Mouse (Mus musculus) liver, postnatal 0 days (tissue): ENCODE results near the gene 4632433K11Rik. TPM values are rescaled to one million over a fixed set of nuclear protein-coding genes. Genes with fewer than 3 reads are reported as not detected.

ENCODE experiments used
- ATAC-seq: fragments of 200-750 bp; cut with Nextera tagmentation; 2 replicates; pipeline ENCODE4 v1.8.0; 2017; ENCODE audit warnings: mild to moderate bottlenecking, moderate library complexity
- DNase-seq: peaks from one replicate; pipeline ENCODE4 v3.0.0-alpha.2; 2016
- H3K27ac ChIP-seq: fragments of 300-500 bp; sonication (generic); 2 replicates; pipeline ENCODE4 v1.5.1; 2014; ENCODE audit warnings: antibody characterized with exemption, moderate library complexity, mild to moderate bottlenecking, low read depth
- H3K27me3 ChIP-seq: fragments of 300-500 bp; sonication (generic); 2 replicates; pipeline ENCODE4 v1.6.1; 2014; ENCODE audit warnings: low read length, control low read depth, mixed read lengths; ENCODE audit not compliant: insufficient read depth
- H3K36me3 ChIP-seq: fragments of 300-500 bp; sonication (generic); replicated peaks from 2 replicates; pipeline ENCODE4 v1.6.1; 2014; ENCODE audit warnings: mild to moderate bottlenecking, control low read depth, low read length, moderate library complexity, mixed read lengths; ENCODE audit not compliant: insufficient read depth
- H3K4me1 ChIP-seq: fragments of 300-500 bp; sonication (generic); 2 replicates; pipeline ENCODE4 v1.6.1; 2014; ENCODE audit warnings: antibody characterized with exemption, mild to moderate bottlenecking, control low read depth; ENCODE audit not compliant: insufficient read depth
- H3K4me2 ChIP-seq: fragments of 300-500 bp; sonication (generic); 2 replicates; pipeline ENCODE4 v1.6.1; 2014; ENCODE audit warnings: low read depth, mild to moderate bottlenecking, low read length, moderate library complexity, mixed read lengths
- H3K4me3 ChIP-seq: fragments of 300-500 bp; sonication (generic); 2 replicates; pipeline ENCODE4 v1.5.1; 2014; ENCODE audit warnings: low read depth, low read length
- H3K9ac ChIP-seq: fragments of 300-500 bp; sonication (generic); replicated peaks from 2 replicates; pipeline ENCODE4 v1.6.1; 2014; ENCODE audit warnings: mild to moderate bottlenecking, moderate library complexity
- H3K9me3 ChIP-seq: fragments of 300-500 bp; sonication (generic); 2 replicates; pipeline ENCODE4 v1.6.1; 2016; ENCODE audit warnings: mild to moderate bottlenecking, control low read depth, low read length, mixed read lengths
- CTCF ChIP-seq: sonication (generic); IDR thresholded peaks from 2 replicates; pipeline ENCODE4 v1.5.1; 2016; ENCODE audit warnings: antibody characterized with exemption, low read depth
- EP300 ChIP-seq: IDR thresholded peaks from 2 replicates; pipeline ENCODE4 v1.6.1; 2016; ENCODE audit warnings: antibody characterized with exemption, low read depth, mild to moderate bottlenecking
- WGBS: fragments of 180-500 bp; shearing (Covaris S2); extraction: QIAGEN DNeasy Blood & Tissue Kit; methylation state at CpG from one replicate; pipeline ENCODE4 v1.1.7; 2014; ENCODE audit not compliant: insufficient replicate concordance; 5-methylcytosine and 5-hydroxymethylcytosine counted together
- polyA plus RNA-seq: library from polyadenylated mRNA; unstranded; fragments of >200 nt; fragmentation: Nextera tagmentation; extraction: Ambion mirVana; gene quantifications from 2 replicates; pipeline ENCODE4 v1.2.1, GENCODE M21; 2015

The 4632433K11Rik gene
- polyA plus RNA-seq, 1 experiment from 2014 or later, result not detected

DNA sequence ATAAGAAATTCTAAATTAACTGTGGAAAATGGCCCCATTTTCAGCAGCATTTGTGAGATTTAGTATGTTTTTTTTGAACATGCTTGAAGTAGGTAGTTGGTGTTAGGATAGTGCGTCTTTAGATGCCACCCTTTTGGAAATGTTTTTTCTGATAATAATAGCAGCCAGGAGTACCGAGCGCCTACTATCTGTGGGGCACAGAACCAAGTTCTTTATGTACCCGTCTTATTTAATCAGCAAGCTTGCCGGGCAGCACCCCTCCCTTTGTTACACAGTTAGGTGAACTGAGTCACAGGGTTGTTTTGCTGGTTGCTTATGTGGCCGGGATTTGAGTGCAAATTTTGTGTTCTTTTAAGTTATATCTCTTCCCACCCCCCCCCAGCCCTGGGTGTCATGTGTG, 47.3 kb downstream of the 4632433K11Rik start:
- Histone ChIP-seq H3K4me3 (peak overlapping the region; percentile 90), H3K4me2 (peak overlapping the region; percentile 84), H3K9me3 (no peaks in the 10 kb centered on the region), H3K4me1 (peaks cover 38% of the 10 kb centered on the region), H3K9ac (peak overlapping the region; percentile 96), H3K27me3 (no peaks in the 10 kb centered on the region), H3K27ac (peak overlapping the region; percentile 98), H3K36me3 (peaks cover 56% of the 10 kb centered on the region)
- DNase-seq (no peak), ATAC-seq (peak; percentile 11)
- TF ChIP-seq CTCF (peak; percentile 42), EP300 (peak; percentile 82)
- WGBS, result 21% methylated on average over 6 of the region's 6 CpGs

DNA sequence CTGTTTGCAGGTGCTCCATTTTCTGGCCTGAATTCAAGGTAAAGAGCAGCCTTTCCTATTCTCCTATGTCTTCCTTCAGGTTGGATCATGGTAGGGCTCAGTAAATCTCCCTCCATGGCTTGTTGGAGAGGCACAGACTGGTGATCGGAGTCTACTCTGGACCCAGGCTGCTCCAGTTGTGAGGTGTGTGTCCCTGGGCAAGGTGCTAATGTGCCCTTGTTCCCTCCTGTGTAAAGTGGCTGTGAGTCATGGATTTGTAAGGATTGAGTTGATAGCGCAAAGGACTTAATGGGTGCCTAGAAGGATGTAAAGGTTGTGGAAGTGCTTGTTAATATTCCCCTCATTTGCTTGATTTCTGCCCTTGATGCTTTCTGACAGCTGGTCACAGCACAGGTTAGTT, 48.0 kb downstream of the 4632433K11Rik start:
- Histone ChIP-seq H3K9me3 (no peaks in the 10 kb centered on the region), H3K27me3 (no peaks in the 10 kb centered on the region), H3K27ac (peak overlapping the region; percentile 98), H3K4me1 (peaks cover 36% of the 10 kb centered on the region), H3K4me2 (peak overlapping the region; percentile 84), H3K36me3 (peaks cover 55% of the 10 kb centered on the region), H3K4me3 (peak overlapping the region; percentile 90), H3K9ac (peak overlapping the region; percentile 96)
- ATAC-seq (no peak), DNase-seq (no peak)
- TF ChIP-seq EP300, result no peak
- TF ChIP-seq CTCF, result no peak
- WGBS, result 81% methylated on average over 2 of the region's 2 CpGs

DNA sequence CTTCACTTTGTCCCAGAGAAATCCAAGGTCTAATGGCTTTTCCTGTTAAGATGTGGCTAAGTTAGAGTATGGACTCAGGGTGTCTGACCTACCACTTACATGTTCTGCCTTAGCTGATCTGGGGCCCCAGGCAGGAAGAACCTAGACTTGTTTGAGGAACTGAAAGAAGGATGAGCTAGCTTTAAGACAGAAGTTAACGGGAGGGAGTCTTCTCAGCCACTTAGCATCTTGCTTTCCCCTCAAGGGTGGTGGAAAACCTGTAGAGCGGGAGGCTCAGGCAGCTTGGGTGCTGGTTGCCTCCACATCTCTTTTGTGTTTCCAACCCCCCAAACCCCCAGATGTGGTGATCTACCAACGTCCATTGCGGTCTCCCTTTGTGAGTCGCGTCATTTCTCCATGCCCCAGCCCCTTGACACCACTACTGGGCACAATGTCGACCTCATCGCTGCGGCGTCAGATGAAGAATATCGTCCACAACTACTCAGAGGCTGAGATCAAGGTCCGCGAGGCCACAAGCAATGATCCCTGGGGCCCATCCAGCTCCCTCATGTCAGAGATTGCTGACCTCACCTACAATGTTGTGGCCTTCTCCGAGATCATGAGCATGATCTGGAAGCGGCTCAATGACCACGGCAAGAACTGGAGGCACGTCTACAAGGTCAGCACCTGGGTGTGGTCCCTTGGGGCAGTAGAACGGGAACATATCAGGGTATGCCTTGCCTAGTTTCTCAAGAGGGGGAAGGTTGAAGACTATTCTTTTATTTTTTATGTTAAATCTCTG, 49.6 kb downstream of the 4632433K11Rik start:
- Histone ChIP-seq H3K9me3 (no peaks in the 10 kb centered on the region), H3K27ac (peak overlapping the region; percentile 56), H3K9ac (0 out of 2 replicates have a peak overlapping the region, but pooled peaks have one; percentile 33), H3K4me1 (peaks cover 36% of the 10 kb centered on the region), H3K4me3 (no peak overlapping the region), H3K27me3 (no peaks in the 10 kb centered on the region), H3K36me3 (peaks cover 48% of the 10 kb centered on the region), H3K4me2 (peak overlapping the region; percentile 8)
- no peak for ATAC-seq
- 73% methylated on average over 18 of the region's 18 CpGs for WGBS
- no peak for TF ChIP-seq CTCF
- no peak for TF ChIP-seq EP300
- no peak for DNase-seq

Other genes starting within 250 kb of the 4632433K11Rik start
- 23.6 and 24.2 TPM in 2 replicates for gene Tmem238, start 244.5 kb upstream of the 4632433K11Rik start, polyA plus RNA-seq
- gene Rpl28, start 241.2 kb upstream of the 4632433K11Rik start, polyA plus RNA-seq, result 280 and 288 TPM in 2 replicates
- gene Ube2s, start 221.5 kb upstream of the 4632433K11Rik start, polyA plus RNA-seq, result 135 and 139 TPM in 2 replicates
- not detected in 2 replicates for gene Shisa7, start 189.4 kb upstream of the 4632433K11Rik start, polyA plus RNA-seq
- gene Isoc2b, start 163.9 kb upstream of the 4632433K11Rik start, polyA plus RNA-seq, result 8.0 and 8.3 TPM in 2 replicates
- 2.3 and 2.4 TPM in 2 replicates for gene Isoc2a, start 157.0 kb upstream of the 4632433K11Rik start, polyA plus RNA-seq
- gene Gm36210, start 127.6 kb upstream of the 4632433K11Rik start, polyA plus RNA-seq, result not detected in 2 replicates
- 0.90 and 1.0 TPM in 2 replicates for gene Zfp628, start 118.9 kb upstream of the 4632433K11Rik start, polyA plus RNA-seq
- gene Nat14, start 112.1 kb upstream of the 4632433K11Rik start, polyA plus RNA-seq, result 0.09 and 0.20 TPM in 2 replicates
- gene Ssc5d, start 108.3 kb upstream of the 4632433K11Rik start, polyA plus RNA-seq, result 0.06 TPM in 2 replicates
- gene Sbk2, start 69.7 kb upstream of the 4632433K11Rik start, polyA plus RNA-seq, result 0.09 TPM in 1 of 2 replicates, not detected in the other
- gene Sbk3, start 63.0 kb upstream of the 4632433K11Rik start, polyA plus RNA-seq, result not detected in 2 replicates
- 3.2 and 4.0 TPM in 2 replicates for gene Zfp579, start 38.0 kb upstream of the 4632433K11Rik start, polyA plus RNA-seq
- gene Zfp524, start 19.7 kb upstream of the 4632433K11Rik start, polyA plus RNA-seq, result 9.1 and 10.4 TPM in 2 replicates
- 9.6 and 10.1 TPM in 2 replicates for gene Fiz1, start 19.4 kb upstream of the 4632433K11Rik start, polyA plus RNA-seq
- gene Gm44973, start 18.6 kb upstream of the 4632433K11Rik start, polyA plus RNA-seq, result 1.8 and 2.1 TPM in 2 replicates
- 1.2 and 1.3 TPM in 2 replicates for gene Zfp865, start 13.7 kb upstream of the 4632433K11Rik start, polyA plus RNA-seq
- gene Ccdc106, start 13.6 kb upstream of the 4632433K11Rik start, polyA plus RNA-seq, result 0.12 TPM in 1 of 2 replicates, not detected in the other
- gene Zfp784, start 4.3 kb downstream of the 4632433K11Rik start, polyA plus RNA-seq, result 1.9 and 2.4 TPM in 2 replicates
- gene Zfp580, start 17.4 kb downstream of the 4632433K11Rik start, polyA plus RNA-seq, result 3.2 and 4.4 TPM in 2 replicates
- gene U2af2, start 28.0 kb downstream of the 4632433K11Rik start, polyA plus RNA-seq, result 34.7 and 36.8 TPM in 2 replicates
- 34.7 and 38.0 TPM in 2 replicates for gene Epn1, start 46.1 kb downstream of the 4632433K11Rik start, polyA plus RNA-seq
- not detected in 2 replicates for gene Rfpl4, start 82.8 kb downstream of the 4632433K11Rik start, polyA plus RNA-seq
- gene Rasl2-9, start 91.8 kb downstream of the 4632433K11Rik start, polyA plus RNA-seq, result 0.42 and 0.78 TPM in 2 replicates
- not detected in 2 replicates for gene Vmn1r55, start 115.6 kb downstream of the 4632433K11Rik start, polyA plus RNA-seq
- gene Vmn1r56, start 162.6 kb downstream of the 4632433K11Rik start, polyA plus RNA-seq, result not detected in 2 replicates
- not detected in 2 replicates for gene Vmn1r57, start 184.4 kb downstream of the 4632433K11Rik start, polyA plus RNA-seq